Mouse (Mus musculus) T-cell, adult 66 days (primary cell): ENCODE data around the gene Vmn1r60. TPM values are rescaled to one million over a fixed set of nuclear protein-coding genes. Genes with fewer than 3 reads are reported as not detected.

Source experiments
- total RNA-seq, 2 experiments: library from RNA; stranded (reverse); gene quantifications; 3 replicates in 1 of 2; 4 replicates in 1 of 2; pipeline ENCODE4 v1.2.4; 2023

Gene Vmn1r60
- total RNA-seq, result not detected

GRCm38 (mm10) chr7:5547217-5547616, at the start of gene Vmn1r60:
Gene Vmn1r60, minus strand, starts transcription at chr7:5547317.

GRCm38 (mm10) chr7:5493856-5494255, 53.3 kb downstream of the Vmn1r60 start, which contains the start of gene Vmn2r28:
Gene Vmn2r28, minus strand, starts transcription at chr7:5493956.

Other genes starting within 250 kb of the Vmn1r60 start
- not detected for gene Gm5065, start 196.8 kb downstream of the Vmn1r60 start, total RNA-seq
- not detected for gene Nlrp2, start 196.3 kb downstream of the Vmn1r60 start, total RNA-seq
- gene Vmn1r58, start 133.9 kb downstream of the Vmn1r60 start, total RNA-seq, result under 1 TPM in 1 of 2 experiments, not detected in 1; 0.09 TPM
- gene Vmn1r59, start 90.5 kb downstream of the Vmn1r60 start, total RNA-seq, result not detected
- gene Vmn2r28, start 53.4 kb downstream of the Vmn1r60 start, total RNA-seq, result not detected
- gene Vmn1r61, start 66.0 kb upstream of the Vmn1r60 start, total RNA-seq, result not detected
- not detected for gene Vmn1r62, start 126.3 kb upstream of the Vmn1r60 start, total RNA-seq